Mouse (Mus musculus): Measurements from ENCODE around the gene Lin7c.
"Not testable (repeated sequence)": the region's sequence is repeated elsewhere in the genome, so short reads cannot be mapped to it uniquely, and the experiment has no call there.

The Lin7c gene

GRCm38 (mm10) chr2:109890597-109890996 is at the start of gene Lin7c:
Gene Lin7c (plus strand): TSS chr2:109890853.
- peak; percentile 89 for DNase-seq (ENCODE audit: low spot score)

GRCm38 (mm10) chr2:109846401-109846800 is 44.3 kb upstream of the Lin7c start:
- no peak for DNase-seq (ENCODE audit: low spot score)

GRCm38 (mm10) chr2:109848305-109848704 is 42.3 kb upstream of the Lin7c start:
- DNase-seq (ENCODE audit: low spot score) = no peak

- DNase-seq (ENCODE audit: low spot score) = no peak
These were observed 41.9 kb upstream of the Lin7c start for GRCm38 (mm10) chr2:109848715-109849114.

GRCm38 (mm10) chr2:109855601-109856000 is 35.1 kb upstream of the Lin7c start:
- DNase-seq (ENCODE audit: low spot score) = no peak

- DNase-seq (ENCODE audit: low spot score) = no peak
These were observed 31.0 kb upstream of the Lin7c start for GRCm38 (mm10) chr2:109859671-109860070.

- no peak for DNase-seq (ENCODE audit: low spot score)
These were observed 29.8 kb upstream of the Lin7c start for GRCm38 (mm10) chr2:109860832-109861231.

GRCm38 (mm10) chr2:109879429-109879828 is 11.2 kb upstream of the Lin7c start:
- not testable (repeated sequence) for DNase-seq (ENCODE audit: low spot score)

GRCm38 (mm10) chr2:109881111-109881510 is 9.5 kb upstream of the Lin7c start:
- no peak for DNase-seq (ENCODE audit: low spot score)

- DNase-seq (ENCODE audit: low spot score) = no peak
These were observed 9.0 kb upstream of the Lin7c start for GRCm38 (mm10) chr2:109881625-109882024.

GRCm38 (mm10) chr2:109884106-109884505 is 6.5 kb upstream of the Lin7c start:
- DNase-seq (ENCODE audit: low spot score) = no peak

- no peak for DNase-seq (ENCODE audit: low spot score)
These were observed 6.1 kb upstream of the Lin7c start for GRCm38 (mm10) chr2:109884507-109884906.

GRCm38 (mm10) chr2:109890068-109890467 is 585 bp upstream of the Lin7c start:
- DNase-seq (ENCODE audit: low spot score) = no peak

GRCm38 (mm10) chr2:109891031-109891430 is 378 bp downstream of the Lin7c start:
- DNase-seq (ENCODE audit: low spot score) = no peak

GRCm38 (mm10) chr2:109891471-109891870 is 818 bp downstream of the Lin7c start:
- DNase-seq (ENCODE audit: low spot score) = no peak

GRCm38 (mm10) chr2:109896311-109896710 is 5.7 kb downstream of the Lin7c start:
- no peak for DNase-seq (ENCODE audit: low spot score)

GRCm38 (mm10) chr2:109902869-109903268 is 12.2 kb downstream of the Lin7c start:
- DNase-seq (ENCODE audit: low spot score) = no peak

- DNase-seq (ENCODE audit: low spot score) = peak; percentile 90
These were observed 13.6 kb downstream of the Lin7c start for GRCm38 (mm10) chr2:109904171-109904821.

- DNase-seq (ENCODE audit: low spot score) = no peak
These were observed 18.5 kb downstream of the Lin7c start for GRCm38 (mm10) chr2:109909122-109909521.

GRCm38 (mm10) chr2:109912216-109912615 is 21.6 kb downstream of the Lin7c start:
- DNase-seq (ENCODE audit: low spot score) = no peak

- DNase-seq (ENCODE audit: low spot score) = no peak
These were observed 22.1 kb downstream of the Lin7c start for GRCm38 (mm10) chr2:109912766-109913165.

GRCm38 (mm10) chr2:109913241-109913640 is 22.6 kb downstream of the Lin7c start:
- DNase-seq (ENCODE audit: low spot score) = no peak

- no peak for DNase-seq (ENCODE audit: low spot score)
These were observed 23.9 kb downstream of the Lin7c start for GRCm38 (mm10) chr2:109914601-109915000.

- no peak for DNase-seq (ENCODE audit: low spot score)
These were observed 26.3 kb downstream of the Lin7c start for GRCm38 (mm10) chr2:109916782-109917495.
